Mouse (Mus musculus) heart, adult 18-20 months (tissue): ENCODE results near the gene C9orf72. TPM values are rescaled to one million over a fixed set of nuclear protein-coding genes. Genes with fewer than 3 reads are reported as not detected.
"Not testable (repeated sequence)": the region's sequence is repeated elsewhere in the genome, so short reads cannot be mapped to it uniquely, and the experiment has no call there.

Source experiments
- DNase-seq, 2 experiments: peaks; one replicate each; pipeline ENCODE4 v3.0.0; 2021 to 2022; ENCODE audit warnings: mixed read lengths in 1 of 2
- long read RNA-seq, 2 experiments: library from polyadenylated mRNA; stranded (forward); transcript quantifications; one replicate each; pipeline ENCODE4 v2.0.0; 2021
- total RNA-seq, 2 experiments: library from RNA; stranded (reverse); gene quantifications; 2 replicates each; pipeline ENCODE4 v1.2.3; 2021

The C9orf72 gene
- total RNA-seq: 10 to 100 TPM; 21.6 to 23.5 TPM
- long read RNA-seq, experiment 1, transcript C9orf72-203 (11 exons, 3,193 nt): major isoform, 16 of 27 reads
- long read RNA-seq, experiment 1, partial matches to known transcripts: 4 of 27 reads
- long read RNA-seq, experiment 1, other reads (novel, unspliced or antisense): 7 of 27 reads
- long read RNA-seq, experiment 2, transcript C9orf72-203 (11 exons, 3,193 nt): major isoform, 6 of 16 reads
- long read RNA-seq, experiment 2, partial matches to known transcripts: 4 of 16 reads
- long read RNA-seq, experiment 2, other reads (novel, unspliced or antisense): 6 of 16 reads

GRCm38 (mm10) chr4:35225734-35226495 is at the start of gene C9orf72:
Gene C9orf72 (minus strand): TSS chr4:35226175.
- DNase-seq: peak; percentile 97 to 99

- DNase-seq: no peak
These were observed 33.0 kb upstream of the C9orf72 start for GRCm38 (mm10) chr4:35259006-35259405.

GRCm38 (mm10) chr4:35244023-35244422 is 18.0 kb upstream of the C9orf72 start:
- DNase-seq: no peak

- no peak for DNase-seq
These were observed 15.8 kb upstream of the C9orf72 start for GRCm38 (mm10) chr4:35241735-35242134.

GRCm38 (mm10) chr4:35238696-35239095 is 12.7 kb upstream of the C9orf72 start:
- no peak for DNase-seq

GRCm38 (mm10) chr4:35238240-35238639 is 12.3 kb upstream of the C9orf72 start:
- not testable (repeated sequence) for DNase-seq

- no peak for DNase-seq
These were observed 10.3 kb upstream of the C9orf72 start for GRCm38 (mm10) chr4:35236313-35236712.

GRCm38 (mm10) chr4:35228260-35228659 is 2.3 kb upstream of the C9orf72 start:
- DNase-seq: no peak

GRCm38 (mm10) chr4:35226496-35226992 is 569 bp upstream of the C9orf72 start:
- DNase-seq: no peak

GRCm38 (mm10) chr4:35225141-35225733 is 738 bp downstream of the C9orf72 start:
- peak; percentile 44 to 59 for DNase-seq

- no peak for DNase-seq
These were observed 1.9 kb downstream of the C9orf72 start for GRCm38 (mm10) chr4:35224101-35224500.

- DNase-seq: no peak
These were observed 2.5 kb downstream of the C9orf72 start for GRCm38 (mm10) chr4:35223376-35223988.

- peak in 1 of 2 experiments; percentile 33 for DNase-seq
These were observed 4.1 kb downstream of the C9orf72 start for GRCm38 (mm10) chr4:35221903-35222302.

GRCm38 (mm10) chr4:35221131-35221530 is 4.8 kb downstream of the C9orf72 start:
- DNase-seq: no peak

- no peak for DNase-seq
These were observed 5.8 kb downstream of the C9orf72 start for GRCm38 (mm10) chr4:35220108-35220731.

GRCm38 (mm10) chr4:35204659-35205058 is 21.3 kb downstream of the C9orf72 start:
- no peak for DNase-seq

GRCm38 (mm10) chr4:35203724-35204123 is 22.3 kb downstream of the C9orf72 start:
- no peak for DNase-seq

- no peak for DNase-seq
These were observed 24.3 kb downstream of the C9orf72 start for GRCm38 (mm10) chr4:35201700-35202099.

- peak in 1 of 2 experiments; percentile 20 for DNase-seq
These were observed 33.2 kb downstream of the C9orf72 start for GRCm38 (mm10) chr4:35192725-35193124.

GRCm38 (mm10) chr4:35189794-35190193 is 36.2 kb downstream of the C9orf72 start:
- no peak for DNase-seq

GRCm38 (mm10) chr4:35187617-35188326 is 38.2 kb downstream of the C9orf72 start:
- no peak for DNase-seq
